Mouse (Mus musculus) cerebellum, postnatal 10 days (tissue): ENCODE data around the gene Arl15.
A peak's percentile ranks its signal among the peaks of the same experiment; 100 is the strongest.

Experiments
- DNase-seq, 2 experiments: peaks; one replicate each; pipeline ENCODE4 v3.0.0; 2021; ENCODE audit warnings: mixed read lengths in 2 of 2

Gene Arl15

DNA sequence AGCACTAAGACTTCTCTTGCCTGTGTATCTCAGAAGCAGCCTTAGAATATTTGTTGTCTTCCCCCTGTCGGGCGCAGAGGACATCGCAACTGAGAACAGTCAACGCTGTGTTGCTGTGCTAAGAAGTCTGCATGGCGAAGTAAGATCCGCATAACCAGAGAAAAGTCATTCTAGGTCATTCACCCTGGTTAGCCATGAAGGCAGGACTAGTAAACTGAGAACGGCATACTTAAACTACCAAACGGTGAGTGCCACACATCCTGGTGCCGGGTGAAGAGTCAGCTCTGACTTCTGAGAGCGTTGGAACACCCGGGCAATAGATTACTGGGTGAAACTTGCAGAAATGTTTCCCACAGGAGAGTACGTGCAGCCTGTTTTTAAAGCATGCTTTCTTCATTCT lies 320.3 kb downstream of the Arl15 start:
- no peak for DNase-seq

DNA sequence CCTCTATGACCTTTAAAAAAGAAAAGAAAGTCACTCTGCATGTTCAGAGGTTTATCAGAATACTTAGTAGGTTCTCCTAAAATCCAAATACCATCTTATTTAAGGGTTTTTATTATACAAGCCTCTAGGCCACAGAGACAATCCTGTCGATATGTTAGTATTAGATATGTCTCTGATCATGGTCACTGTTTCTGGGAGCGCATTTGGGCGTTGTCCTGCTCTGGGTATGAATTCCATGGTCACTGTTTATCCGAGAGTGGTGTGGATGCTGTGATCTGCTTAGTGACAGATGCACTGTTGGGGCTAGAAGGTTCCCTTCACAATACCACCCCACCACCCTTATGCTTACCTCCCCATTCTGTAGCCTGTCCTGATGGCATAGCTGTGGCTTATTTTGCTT lies 320.8 kb downstream of the Arl15 start:
- DNase-seq: no peak

DNA sequence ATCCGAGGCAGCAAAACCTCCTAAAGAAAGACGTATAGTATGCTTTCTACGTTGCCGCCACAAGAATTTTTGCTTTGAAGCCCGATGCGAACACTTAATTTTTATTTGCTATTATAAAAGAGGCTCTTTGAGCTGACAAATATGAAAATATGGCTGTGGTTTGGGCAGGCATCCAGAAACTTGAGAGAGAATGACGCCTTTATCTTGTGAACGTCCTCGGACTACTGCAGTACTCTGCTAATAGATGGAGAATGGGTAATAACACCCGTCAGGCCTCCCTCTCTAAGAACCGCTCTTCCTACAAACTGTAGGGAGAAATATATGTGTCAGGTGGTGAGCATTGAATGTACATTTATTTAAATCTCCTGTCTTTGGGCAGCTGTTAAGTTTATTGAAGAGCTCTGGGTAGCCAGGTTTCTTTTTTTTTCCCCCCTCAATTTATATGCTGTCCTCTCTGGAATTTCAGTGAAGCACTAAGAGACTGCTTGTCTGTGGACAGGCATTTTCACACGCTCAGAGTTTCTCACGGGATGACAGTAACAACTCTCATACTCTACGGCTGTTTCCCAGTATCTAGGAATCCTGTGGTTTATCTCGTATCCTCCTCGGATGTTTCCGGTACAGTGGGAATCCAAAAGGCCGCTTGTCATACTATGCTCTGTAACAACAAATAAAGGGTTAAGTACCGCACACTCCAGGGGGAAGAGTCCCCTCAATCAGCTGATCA lies 324.0 kb downstream of the Arl15 start:
- no peak for DNase-seq

DNA sequence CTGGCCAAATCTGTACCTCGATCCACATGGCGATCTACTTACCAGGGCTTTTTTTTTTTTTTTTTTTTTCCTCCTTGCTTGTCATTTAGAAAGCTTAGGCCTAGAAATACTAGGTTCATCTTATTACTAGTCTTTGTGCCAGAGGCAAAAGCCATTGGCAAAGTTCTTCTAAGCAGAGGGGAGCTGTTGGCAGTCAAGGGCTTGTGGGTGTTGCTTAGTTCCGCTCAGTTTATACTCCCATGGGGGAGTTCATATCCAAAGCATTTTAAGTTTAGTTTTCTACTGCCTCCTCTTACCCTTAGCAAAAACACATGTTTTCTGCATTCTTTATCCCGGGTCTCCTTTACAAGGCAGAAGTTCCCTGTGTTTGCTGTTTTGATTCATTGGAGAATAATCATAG lies 325.5 kb downstream of the Arl15 start:
- no peak for DNase-seq

DNA sequence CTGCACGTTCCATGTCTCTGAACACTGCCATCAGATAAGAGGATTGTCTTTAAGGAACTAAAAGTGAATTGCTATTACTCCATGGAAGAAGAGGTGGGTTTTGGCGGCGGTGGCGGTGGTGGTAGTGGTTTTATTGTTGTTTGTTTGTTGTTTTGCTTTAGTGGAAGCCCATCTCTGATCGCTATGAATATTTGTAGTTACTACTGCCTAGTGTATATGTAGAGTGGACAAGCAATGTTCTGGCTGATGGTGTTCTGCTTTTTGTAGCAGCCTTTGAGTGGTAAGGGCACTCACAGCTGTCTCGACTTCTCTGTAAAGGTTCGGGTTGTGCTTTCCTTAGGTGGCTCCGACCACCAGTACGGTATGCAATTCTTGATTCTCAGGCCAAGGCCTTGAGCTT lies 327.3 kb downstream of the Arl15 start:
- DNase-seq: no peak

DNA sequence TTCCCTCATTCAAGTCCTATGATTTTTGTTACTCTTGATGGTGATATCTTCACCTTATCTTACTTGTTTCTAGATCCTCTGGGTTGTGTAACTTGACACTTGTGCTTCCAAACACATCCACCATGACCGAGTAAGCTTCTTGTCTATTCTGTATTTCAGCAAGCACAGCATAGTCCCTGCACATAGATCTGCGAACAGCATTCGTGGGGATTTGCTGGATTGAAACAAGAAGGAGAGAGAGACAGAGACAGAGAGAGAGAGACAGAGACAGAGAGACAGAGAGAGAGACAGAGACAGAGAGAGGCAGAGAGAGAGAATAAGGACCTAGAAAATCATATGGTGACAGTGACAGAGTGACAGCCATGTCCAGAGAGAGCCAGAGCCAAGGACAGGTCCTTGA lies 329.1 kb downstream of the Arl15 start:
- no peak for DNase-seq

DNA sequence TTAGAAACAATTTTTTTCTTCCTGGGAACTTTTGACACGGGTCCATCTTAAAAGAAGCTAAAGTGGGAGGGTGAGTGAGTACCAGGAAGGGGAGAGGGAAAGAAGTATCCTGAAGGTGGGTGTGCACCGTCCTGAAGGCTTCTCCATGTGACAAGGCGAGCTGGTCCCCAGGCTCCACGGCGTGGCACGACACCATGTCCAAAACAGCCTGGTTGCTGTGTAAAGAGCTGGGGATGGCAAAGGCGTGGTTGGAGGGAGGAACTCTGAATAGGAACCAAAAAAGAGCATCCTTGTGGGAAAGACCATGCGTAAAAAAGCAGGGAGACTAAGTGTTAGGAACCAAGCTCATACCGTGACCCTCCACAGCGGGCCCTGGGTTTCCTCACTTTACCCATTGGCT lies 330.1 kb downstream of the Arl15 start:
- no peak for DNase-seq

DNA sequence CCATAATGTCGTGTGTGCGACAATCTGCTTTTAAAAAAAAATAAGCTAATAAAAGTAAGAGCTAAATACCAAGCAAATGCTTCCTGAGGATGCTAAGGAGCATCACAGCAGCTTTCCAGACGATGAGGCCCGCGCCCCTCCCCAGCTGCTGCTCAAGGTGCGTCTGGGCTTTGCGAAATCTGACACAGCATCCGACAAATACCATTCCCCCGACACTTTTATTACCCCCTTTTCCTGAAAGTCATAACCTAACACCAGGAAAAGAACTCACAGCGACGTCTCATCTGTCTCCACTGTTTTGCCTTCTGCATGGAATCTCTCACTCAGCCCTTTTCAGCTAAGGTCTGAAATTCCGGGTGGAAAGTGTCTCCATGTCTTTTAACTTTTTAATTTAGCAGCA lies 330.7 kb downstream of the Arl15 start:
- no peak for DNase-seq

DNA sequence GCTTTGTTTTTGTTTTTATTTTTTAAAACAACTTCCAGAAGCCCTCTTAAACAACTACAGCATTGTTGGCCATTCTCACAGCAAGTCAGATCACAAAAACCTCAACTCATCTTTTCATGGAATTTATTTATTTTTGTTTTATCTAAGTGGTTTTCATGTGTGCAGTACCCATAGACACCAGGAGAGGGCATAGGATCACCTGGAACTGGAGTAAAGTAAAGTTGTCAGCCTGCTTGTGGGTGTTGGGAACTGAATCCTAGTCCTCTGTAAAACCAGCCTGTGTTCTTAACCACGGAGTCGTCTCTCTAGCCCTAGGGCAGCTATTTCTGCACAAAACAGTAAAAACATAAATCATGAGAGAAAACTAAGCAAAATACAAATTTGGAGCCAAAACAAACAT lies 334.1 kb downstream of the Arl15 start:
- no peak for DNase-seq

DNA sequence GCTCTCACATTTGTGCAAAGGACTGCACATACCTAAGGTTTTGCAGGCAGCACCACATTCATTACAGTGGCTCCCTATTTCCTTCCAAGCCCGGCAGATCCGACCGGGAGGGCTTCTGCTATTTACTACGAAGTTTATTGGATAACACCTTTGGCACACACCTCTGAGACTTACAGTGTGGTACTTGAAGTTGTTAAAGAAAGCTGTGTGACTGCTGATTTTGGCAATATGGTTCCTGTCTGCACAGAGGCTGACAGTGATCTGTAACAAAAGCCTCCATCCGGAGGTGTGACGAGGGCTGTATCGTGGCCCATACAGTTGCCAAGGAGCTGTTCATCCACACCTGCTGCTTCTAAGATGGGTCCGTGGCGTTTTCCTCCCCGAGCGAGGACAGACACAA lies 335.7 kb downstream of the Arl15 start:
- peak; percentile 15 to 18 for DNase-seq

DNA sequence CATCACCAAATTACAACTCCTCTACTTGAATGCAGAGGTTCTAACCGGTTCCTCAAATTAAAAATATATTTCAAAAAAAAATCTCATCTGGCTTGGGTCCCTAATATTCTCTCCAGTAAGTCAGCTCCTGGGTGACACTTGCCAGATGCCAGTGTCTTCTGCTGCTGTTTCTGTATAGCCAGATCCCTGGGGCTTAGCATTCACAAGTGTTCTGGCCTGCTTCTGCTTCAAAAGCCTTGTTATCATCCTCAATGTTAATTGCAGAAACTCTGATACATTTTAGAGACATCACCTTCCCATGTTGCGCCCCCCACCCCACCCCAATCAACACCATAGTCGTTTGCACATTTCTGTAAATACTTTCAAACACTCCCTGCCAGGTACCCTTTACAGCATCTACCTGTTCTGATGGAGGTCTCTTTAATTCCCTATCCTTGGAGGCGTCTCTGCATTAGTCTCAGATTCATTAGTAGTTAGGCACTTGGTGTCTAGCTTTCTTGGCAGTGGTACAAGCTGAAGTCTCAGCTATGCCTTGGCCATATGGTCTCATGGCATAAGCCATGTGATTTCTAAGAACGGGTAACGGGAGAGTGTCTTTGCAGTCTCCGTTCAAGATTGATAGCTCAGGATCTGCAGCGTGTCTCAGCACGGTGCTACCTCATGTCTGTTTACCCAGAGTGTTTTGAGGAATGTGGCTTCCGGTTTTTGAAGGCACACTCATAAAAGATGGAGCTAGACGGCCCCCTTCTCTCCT lies 336.4 kb downstream of the Arl15 start:
- peak; percentile 48 to 55 for DNase-seq

DNA sequence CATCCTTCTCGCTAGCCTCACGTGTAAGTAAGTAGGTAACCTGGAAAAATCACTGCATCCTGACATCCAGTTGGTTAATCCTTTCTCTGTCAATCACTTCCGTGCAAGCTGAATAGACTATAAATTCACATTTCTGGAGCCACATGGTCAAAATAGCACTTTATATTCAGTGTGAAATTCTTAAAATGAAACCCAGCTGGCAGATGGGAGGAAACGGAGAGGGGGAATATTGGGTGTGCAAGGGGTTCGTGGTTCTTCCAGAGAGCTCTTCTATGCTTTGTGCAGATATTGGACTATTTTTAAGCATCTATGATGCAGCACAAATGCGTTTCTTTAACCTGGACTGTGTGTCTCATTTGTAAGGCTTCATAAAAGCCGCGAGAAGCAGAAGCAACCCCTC lies 344.6 kb downstream of the Arl15 start:
- DNase-seq: no peak

DNA sequence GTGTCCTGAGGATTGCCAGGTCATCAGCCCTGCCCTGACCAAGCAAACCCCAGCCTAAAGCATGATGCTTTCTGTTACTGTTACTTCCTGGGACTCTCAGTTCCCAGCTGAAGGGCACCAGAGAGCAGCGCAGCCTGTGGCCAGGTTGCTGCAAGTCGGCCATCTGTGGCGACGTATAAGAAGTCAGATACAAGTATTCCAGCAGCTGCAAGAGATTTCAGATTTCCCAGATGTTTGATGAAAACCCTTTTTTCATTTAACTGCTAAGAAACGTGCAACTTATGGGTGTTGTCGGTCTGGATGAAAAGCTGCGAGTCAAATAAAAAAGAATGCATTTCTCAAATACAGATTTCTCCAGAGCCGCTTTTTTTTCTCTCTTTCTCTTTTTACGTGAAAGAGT lies 345.3 kb downstream of the Arl15 start:
- DNase-seq: no peak

DNA sequence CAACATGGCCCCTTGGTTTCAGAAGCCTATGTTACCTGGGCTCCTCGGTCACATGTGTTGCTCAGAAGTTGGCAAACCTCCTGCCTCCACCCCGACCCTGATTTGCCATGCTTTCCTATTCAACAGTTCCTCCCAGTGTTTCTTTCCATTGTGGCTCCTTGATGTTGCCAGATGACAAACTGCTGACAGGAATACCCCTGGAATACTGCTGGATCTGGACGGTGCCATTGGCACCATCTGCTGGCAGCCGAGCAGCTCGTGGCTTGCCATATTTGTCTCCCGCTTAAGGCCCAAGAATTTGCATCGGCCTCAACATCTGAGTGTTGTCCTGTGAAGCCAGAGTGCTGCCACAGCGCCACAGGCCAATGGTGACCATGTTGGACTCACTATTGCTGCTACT lies 348.5 kb downstream of the Arl15 start:
- peak in 1 of 2 experiments; percentile 26 for DNase-seq

DNA sequence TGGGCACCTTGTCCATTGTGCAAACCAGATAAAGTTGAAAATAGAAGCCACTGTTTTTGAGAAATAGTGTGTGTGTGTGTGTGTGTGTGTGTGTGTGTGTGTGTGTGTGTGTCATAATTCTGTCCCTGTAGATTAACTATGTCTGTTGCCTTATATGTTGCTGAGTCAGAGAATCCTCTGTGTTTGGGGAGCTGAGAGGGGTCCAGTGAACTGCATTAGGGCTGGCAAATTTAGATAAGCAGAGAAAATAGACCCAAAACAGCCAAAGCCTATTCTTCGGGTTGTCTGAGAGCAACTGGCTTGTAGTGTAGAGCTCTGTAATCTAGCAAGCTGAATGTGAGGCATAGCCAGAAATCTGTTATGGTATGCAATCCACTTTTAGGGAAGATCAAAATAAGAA lies 348.9 kb downstream of the Arl15 start:
- no peak for DNase-seq

DNA sequence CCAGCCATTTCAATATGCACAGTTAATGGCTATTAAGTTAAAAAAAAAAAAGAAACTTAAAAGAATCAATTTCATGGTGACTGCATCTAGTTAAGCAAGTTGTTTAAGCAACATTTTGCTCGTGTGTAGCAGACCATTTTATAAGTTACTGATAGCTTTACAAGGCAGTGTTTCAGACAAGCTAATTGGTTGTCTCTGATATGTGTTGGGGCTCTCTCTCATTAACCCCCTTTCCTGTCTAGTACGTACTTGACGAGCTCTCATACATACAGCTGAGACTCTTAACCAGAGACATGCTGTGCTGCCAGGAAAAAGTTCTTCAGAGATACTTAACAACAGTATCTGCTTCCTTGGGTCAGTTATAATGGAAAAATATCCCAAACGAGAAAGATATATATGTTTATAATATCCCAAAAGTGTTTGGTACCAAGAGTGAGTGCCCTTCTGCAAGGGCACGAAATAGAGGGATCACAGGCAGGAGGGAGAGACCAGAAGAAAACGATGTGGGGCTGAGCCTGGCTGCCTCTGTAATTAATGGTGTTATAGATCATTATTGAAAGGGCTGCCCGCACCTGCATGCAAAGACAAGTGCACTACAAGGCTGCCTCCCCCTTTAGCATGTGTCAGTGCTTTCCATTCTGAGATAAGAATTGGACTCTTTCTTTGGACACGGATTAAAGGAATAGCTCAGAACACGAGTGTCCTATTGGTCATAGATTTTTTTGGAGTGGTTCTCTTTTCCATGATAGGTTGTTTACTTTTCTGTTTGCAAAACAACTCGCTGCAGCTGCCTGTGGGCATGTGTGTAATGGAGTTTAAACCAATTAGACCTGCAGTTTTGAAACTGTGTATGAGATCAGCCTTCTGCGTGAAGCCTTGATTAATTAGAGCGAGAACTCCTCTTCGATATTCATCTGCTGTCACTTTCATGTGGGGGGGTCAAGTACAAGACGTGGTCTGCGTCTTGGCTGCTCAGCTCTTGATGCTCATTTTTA lies 350.0 kb downstream of the Arl15 start:
- no peak for DNase-seq

DNA sequence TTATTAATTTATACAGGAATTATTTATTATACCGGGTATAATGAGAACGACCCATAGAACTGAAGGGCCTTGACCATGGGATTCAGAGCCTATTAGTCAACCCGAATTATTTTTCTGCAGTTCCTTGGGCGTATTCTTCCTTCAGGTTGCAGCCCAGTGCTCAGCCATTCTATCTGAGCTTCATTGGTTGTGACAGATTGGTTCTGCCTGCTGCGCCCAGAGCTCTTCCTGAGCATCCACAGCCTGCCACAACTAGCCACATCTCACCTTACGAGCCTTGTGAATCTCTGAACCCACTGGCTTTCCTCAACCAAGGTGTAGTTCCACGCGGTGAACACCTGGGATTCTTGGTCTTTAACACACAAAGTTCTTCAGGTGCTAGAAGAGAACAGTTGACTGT lies 350.9 kb downstream of the Arl15 start:
- peak; percentile 58 to 62 for DNase-seq

DNA sequence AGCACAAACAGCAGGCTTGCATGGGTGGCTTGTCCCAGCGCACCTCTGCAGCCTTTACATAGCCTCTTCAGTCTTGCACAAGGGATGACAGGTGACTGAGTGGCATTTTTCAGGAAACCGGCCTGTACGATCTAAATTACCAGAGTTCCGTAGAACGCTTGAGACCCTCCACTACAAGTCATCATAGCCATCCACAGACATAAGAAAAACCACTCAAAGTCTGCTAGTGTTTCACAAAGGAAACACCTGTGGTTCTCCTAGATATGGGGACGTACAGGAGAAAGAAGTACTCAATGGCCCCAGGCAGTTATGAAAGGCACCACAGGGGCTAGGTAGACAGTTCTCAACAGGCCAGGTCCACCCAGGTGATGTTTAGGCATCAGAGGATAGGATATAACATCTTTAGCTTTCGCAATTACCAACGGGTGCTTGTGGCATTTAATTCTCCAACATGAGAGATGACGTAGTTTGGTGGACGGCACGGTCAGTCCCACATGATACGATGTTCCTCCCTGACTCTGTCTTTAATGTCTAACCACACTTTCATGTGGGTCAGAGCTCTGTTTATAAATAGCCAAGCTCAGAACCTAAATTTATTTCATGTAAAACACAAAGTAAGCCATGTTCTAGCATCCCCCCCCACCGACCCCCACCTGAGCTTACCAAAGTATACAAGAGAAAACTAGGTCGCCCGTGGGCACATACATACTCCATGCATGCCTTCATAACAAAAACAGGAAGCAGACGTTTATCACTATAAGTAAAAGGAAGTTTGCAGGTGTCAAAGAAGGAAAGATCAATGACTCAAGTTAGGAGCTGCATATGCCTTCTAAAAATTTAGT lies 356.8 kb downstream of the Arl15 start:
- DNase-seq: no peak

DNA sequence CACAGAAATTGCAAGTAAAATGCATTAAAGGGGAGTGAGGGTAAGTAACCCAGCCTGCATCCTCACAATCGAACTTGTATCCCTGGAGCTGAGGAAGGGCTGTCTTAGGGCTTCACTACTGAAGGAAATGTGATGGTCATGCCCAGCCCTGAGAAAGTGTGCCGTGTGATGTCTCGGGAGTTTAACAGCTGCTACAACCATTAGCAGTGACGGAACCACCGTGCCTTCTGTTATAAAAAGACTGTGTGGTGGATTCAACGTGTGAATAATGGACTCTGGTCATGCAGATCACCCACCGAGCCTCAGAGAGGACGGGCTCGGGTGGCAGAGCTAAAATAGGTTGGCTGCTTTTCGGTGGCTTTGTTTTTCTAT lies 357.4 kb downstream of the Arl15 start:
- no peak for DNase-seq

DNA sequence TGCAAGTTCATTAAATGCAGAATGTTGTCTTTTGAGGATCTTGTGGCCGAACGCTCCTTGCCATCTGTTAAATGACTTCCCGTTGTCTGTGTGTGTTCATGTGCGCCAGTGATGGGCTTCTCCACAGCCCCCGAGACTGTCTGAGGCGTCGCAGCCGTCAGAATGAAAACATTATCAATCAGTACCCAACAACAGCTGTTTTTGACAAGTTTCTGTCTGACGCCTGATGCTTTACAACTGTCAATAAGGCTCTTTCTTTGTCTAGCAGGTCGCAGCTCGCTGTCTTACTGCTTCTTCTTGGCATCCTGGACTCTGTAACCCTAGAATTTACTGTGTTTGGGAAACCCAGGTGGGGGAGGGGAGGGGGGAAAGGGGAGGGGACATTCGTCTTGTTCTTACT lies 362.4 kb downstream of the Arl15 start:
- peak; percentile 30 to 31 for DNase-seq

DNA sequence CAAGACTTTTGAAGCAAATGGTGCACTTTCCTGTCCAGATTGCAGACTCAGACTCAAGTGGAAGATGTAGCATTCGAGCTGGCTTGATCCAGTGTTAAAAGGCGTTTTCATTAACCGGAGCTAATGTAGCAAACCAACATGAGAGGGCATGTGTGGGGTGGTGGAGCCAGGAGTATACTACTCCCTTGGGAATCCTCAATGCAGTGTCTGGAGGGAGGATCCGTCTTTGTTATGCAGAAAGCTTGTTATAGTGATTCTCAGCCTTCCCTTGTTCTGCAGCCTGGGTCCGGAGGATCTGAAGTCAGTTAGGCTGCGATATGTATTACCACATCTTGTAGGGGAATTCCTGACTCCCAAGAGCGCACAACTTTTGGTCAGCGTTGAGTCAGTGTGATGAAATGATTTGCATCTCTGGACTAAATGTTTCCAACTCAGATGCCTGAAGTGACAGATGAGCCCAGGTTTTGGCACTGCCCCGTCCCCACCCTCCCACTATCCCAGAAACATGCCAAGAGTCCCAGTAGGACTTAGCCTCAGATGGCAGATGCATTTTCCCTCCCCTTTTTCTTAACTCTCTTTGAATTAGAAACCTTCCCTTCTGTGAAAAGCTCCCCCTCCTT lies 363.9 kb downstream of the Arl15 start:
- DNase-seq: peak in 1 of 2 experiments; percentile 28
